Mouse (Mus musculus) liver, adult 2 months (tissue): ENCODE results near the gene Raver2.

Experiments used
- CTCF ChIP-seq: fragments of 200-500 bp; IDR thresholded peaks from 2 replicates; pipeline ENCODE4 v1.5.1; 2011; ENCODE audit warnings: low read depth, low read length, control low read depth
- POLR2A ChIP-seq: fragments of 200-500 bp; IDR thresholded peaks from 2 replicates; pipeline ENCODE4 v1.6.1; 2011; ENCODE audit warnings: low read length, control low read depth; ENCODE audit not compliant: insufficient read depth; ENCODE audit errors: extremely low read depth

DNA sequence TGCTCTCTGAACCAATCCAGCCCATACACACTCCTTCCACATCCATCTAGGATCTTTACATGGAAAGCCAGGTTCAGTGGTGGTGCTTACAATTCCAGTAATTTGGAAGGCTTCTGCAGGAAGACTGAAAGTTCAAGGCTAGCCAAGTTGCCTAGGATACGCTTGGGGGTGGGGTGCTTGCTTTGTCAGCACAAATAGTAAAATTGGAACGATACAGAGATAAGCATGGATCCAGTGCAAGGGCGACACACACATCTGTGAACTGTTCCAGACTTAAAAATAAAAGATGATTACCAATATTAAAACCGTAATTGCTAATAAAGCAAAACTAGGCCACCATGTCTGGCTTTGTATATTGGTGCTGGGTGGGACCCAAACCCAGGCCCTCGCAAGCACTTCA, 117.8 kb downstream of the Raver2 start:
- TF ChIP-seq POLR2A (no peak), CTCF (no peak)
